Mouse (Mus musculus): ENCODE measurements at regions not wholly inside any gene's neighbourhood (a gene's known extent, or its start where the extent isn't known, plus 50 kb on each side); places are given as distances from the start of the nearest gene placed in this dataset.
A peak's percentile ranks its signal among the peaks of the same experiment; 100 is the strongest.

GRCm38 (mm10) chr12:16054591-16054990 is 237.9 kb upstream of the Trib2 start:
- no peaks in the 10 kb centered on the region for H3K9me3 ChIP-seq (ENCODE audit: low read depth, low read length)
- no peak overlapping the region for H3K9ac ChIP-seq
- no peaks in the 10 kb centered on the region for H3K4me1 ChIP-seq (ENCODE audit: insufficient read depth)
- no peak overlapping the region for H3K4me3 ChIP-seq (ENCODE audit: low read depth, low read length)
- 87% methylated on average over 2 of the region's 2 CpGs for WGBS
- no peaks in the 10 kb centered on the region for H3K27me3 ChIP-seq (ENCODE audit: insufficient read depth, low read length)
- TF ChIP-seq CTCF (IDR thresholded peaks at IDR 0.05; ENCODE audit: low read depth), result no peak
- H3K27ac ChIP-seq (ENCODE audit: low read depth), result no peak overlapping the region
- H3K4me2 ChIP-seq, result no peak overlapping the region
- ATAC-seq (ENCODE audit: insufficient read depth), result no peak
- H3K36me3 ChIP-seq (ENCODE audit: insufficient read depth), result no peaks in the 10 kb centered on the region
- no peak for DNase-seq

- H3K27me3 ChIP-seq (ENCODE audit: insufficient read depth, low read length), result no peaks in the 10 kb centered on the region
- no peak for DNase-seq
- ATAC-seq (ENCODE audit: insufficient read depth), result no peak
- no peak for TF ChIP-seq CTCF (IDR thresholded peaks at IDR 0.05; ENCODE audit: low read depth)
- H3K27ac ChIP-seq (ENCODE audit: low read depth), result no peak overlapping the region
- H3K9ac ChIP-seq, result no peak overlapping the region
- no peaks in the 10 kb centered on the region for H3K9me3 ChIP-seq (ENCODE audit: low read depth, low read length)
- H3K4me1 ChIP-seq (ENCODE audit: insufficient read depth), result no peaks in the 10 kb centered on the region
- no peak overlapping the region for H3K4me2 ChIP-seq
- H3K36me3 ChIP-seq (ENCODE audit: insufficient read depth), result no peaks in the 10 kb centered on the region
- no peak overlapping the region for H3K4me3 ChIP-seq (ENCODE audit: low read depth, low read length)
- 69% methylated on average over 3 of the region's 3 CpGs for WGBS
Observed at GRCm38 (mm10) chr12:16053735-16054134, 237.0 kb upstream of the Trib2 start.

- DNase-seq (no peak), ATAC-seq (ENCODE audit: insufficient read depth) (no peak)
- Histone ChIP-seq H3K9ac (no peak overlapping the region), H3K27me3 (ENCODE audit: insufficient read depth, low read length) (no peaks in the 10 kb centered on the region), H3K4me1 (ENCODE audit: insufficient read depth) (no peaks in the 10 kb centered on the region), H3K9me3 (ENCODE audit: low read depth, low read length) (no peaks in the 10 kb centered on the region), H3K4me3 (ENCODE audit: low read depth, low read length) (no peak overlapping the region), H3K27ac (ENCODE audit: low read depth) (no peak overlapping the region), H3K4me2 (no peak overlapping the region), H3K36me3 (ENCODE audit: insufficient read depth) (no peaks in the 10 kb centered on the region)
- 64% methylated on average over 1 of the region's 1 CpGs for WGBS
- no peak for TF ChIP-seq CTCF (IDR thresholded peaks at IDR 0.05; ENCODE audit: low read depth)
Observed at GRCm38 (mm10) chr12:16052998-16053397, 236.3 kb upstream of the Trib2 start.

GRCm38 (mm10) chr12:16052353-16052752 is 235.6 kb upstream of the Trib2 start:
- no peaks in the 10 kb centered on the region for H3K27me3 ChIP-seq (ENCODE audit: insufficient read depth, low read length)
- TF ChIP-seq CTCF (IDR thresholded peaks at IDR 0.05; ENCODE audit: low read depth), result no peak
- no peaks in the 10 kb centered on the region for H3K36me3 ChIP-seq (ENCODE audit: insufficient read depth)
- H3K9ac ChIP-seq, result no peak overlapping the region
- ATAC-seq (ENCODE audit: insufficient read depth) (peak; percentile 94), DNase-seq (peak; percentile 77)
- WGBS, result 42% methylated on average over 3 of the region's 3 CpGs
- no peak overlapping the region for H3K4me2 ChIP-seq
- no peak overlapping the region for H3K4me3 ChIP-seq (ENCODE audit: low read depth, low read length)
- no peak overlapping the region for H3K27ac ChIP-seq (ENCODE audit: low read depth)
- H3K9me3 ChIP-seq (ENCODE audit: low read depth, low read length), result no peaks in the 10 kb centered on the region
- no peaks in the 10 kb centered on the region for H3K4me1 ChIP-seq (ENCODE audit: insufficient read depth)

- ATAC-seq (ENCODE audit: insufficient read depth) (no peak), DNase-seq (no peak)
- no peak overlapping the region for H3K4me3 ChIP-seq (ENCODE audit: low read depth, low read length)
- H3K36me3 ChIP-seq (ENCODE audit: insufficient read depth), result no peaks in the 10 kb centered on the region
- no peak for TF ChIP-seq CTCF (IDR thresholded peaks at IDR 0.05; ENCODE audit: low read depth)
- no peak overlapping the region for H3K27ac ChIP-seq (ENCODE audit: low read depth)
- H3K4me2 ChIP-seq, result no peak overlapping the region
- H3K9me3 ChIP-seq (ENCODE audit: low read depth, low read length), result no peaks in the 10 kb centered on the region
- H3K9ac ChIP-seq, result no peak overlapping the region
- H3K4me1 ChIP-seq (ENCODE audit: insufficient read depth), result no peaks in the 10 kb centered on the region
- 92% methylated on average over 2 of the region's 2 CpGs for WGBS
- H3K27me3 ChIP-seq (ENCODE audit: insufficient read depth, low read length), result no peaks in the 10 kb centered on the region
Observed at GRCm38 (mm10) chr12:16051439-16051838, 234.7 kb upstream of the Trib2 start.

DNA sequence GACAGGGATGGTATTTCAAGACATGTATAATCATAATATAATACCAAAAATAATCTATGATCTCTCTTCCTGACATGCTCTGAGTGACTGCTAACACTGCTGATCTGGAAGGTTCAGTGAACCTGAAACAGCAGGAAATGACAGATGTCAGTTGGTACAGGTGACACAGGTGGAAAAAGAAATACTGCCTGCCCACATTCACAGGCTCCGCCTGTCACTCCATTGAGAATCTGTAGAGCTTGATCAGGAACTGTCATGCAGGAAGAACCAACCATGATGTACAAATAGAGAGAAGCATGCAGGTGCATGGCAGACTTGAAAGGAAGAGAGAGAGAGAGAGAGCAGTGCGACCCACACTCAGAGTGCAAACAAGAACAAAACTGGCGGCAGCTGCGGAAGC is 232.8 kb upstream of the Trib2 start:
- ATAC-seq (ENCODE audit: insufficient read depth) (no peak), DNase-seq (no peak)
- Histone ChIP-seq H3K36me3 (ENCODE audit: insufficient read depth) (no peaks in the 10 kb centered on the region), H3K4me3 (ENCODE audit: low read depth, low read length) (no peak overlapping the region), H3K9me3 (ENCODE audit: low read depth, low read length) (no peaks in the 10 kb centered on the region), H3K27me3 (ENCODE audit: insufficient read depth, low read length) (no peaks in the 10 kb centered on the region), H3K4me1 (ENCODE audit: insufficient read depth) (no peaks in the 10 kb centered on the region), H3K27ac (ENCODE audit: low read depth) (no peak overlapping the region), H3K9ac (no peak overlapping the region), H3K4me2 (no peak overlapping the region)
- TF ChIP-seq CTCF (IDR thresholded peaks at IDR 0.05; ENCODE audit: low read depth), result no peak
- WGBS, result 75% methylated on average over 4 of the region's 4 CpGs

- WGBS, result 50% methylated on average over 1 of the region's 1 CpGs
- Histone ChIP-seq H3K27ac (ENCODE audit: low read depth) (no peak overlapping the region), H3K27me3 (ENCODE audit: insufficient read depth, low read length) (no peaks in the 10 kb centered on the region), H3K4me3 (ENCODE audit: low read depth, low read length) (no peak overlapping the region), H3K4me1 (ENCODE audit: insufficient read depth) (no peaks in the 10 kb centered on the region), H3K9ac (no peak overlapping the region), H3K9me3 (ENCODE audit: low read depth, low read length) (no peaks in the 10 kb centered on the region), H3K36me3 (ENCODE audit: insufficient read depth) (no peaks in the 10 kb centered on the region), H3K4me2 (no peak overlapping the region)
- ATAC-seq (ENCODE audit: insufficient read depth) (no peak), DNase-seq (no peak)
- TF ChIP-seq CTCF (IDR thresholded peaks at IDR 0.05; ENCODE audit: low read depth), result no peak
Observed at GRCm38 (mm10) chr12:16046643-16047042, 229.9 kb upstream of the Trib2 start.

Data from lung, embryonic 14.5 days (tissue).